In genomic region chr10:25448676-25449075, GRCm38 (mm10) we compare ENCODE assay signal across 15 mouse cellular contexts.
"Had no signal": no experiment of that assay in that cellular context is flagged by ENCODE, and none has a peak within 500 bp of the region (broad histone marks: within the 10 kb centered on the region; RNA-seq: fewer than 3 reads in every experiment).

No protein-coding gene starts in this region.

- H3K27me3 ChIP-seq: limb, embryonic 13.5 days; liver, embryonic 12.5 days; liver, embryonic 15.5 days; lung, embryonic 15.5 days; megakaryocyte, embryonic 14.5 days had no signal

- H3K9ac ChIP-seq: limb, embryonic 13.5 days; liver, embryonic 12.5 days; liver, embryonic 15.5 days; lung, embryonic 15.5 days had no signal

- H3K27ac ChIP-seq: liver, embryonic 12.5 days; liver, embryonic 15.5 days; midbrain, embryonic 10.5 days had no signal

- H3K4me3 ChIP-seq: limb, embryonic 10.5 days; limb, embryonic 13.5 days; liver, embryonic 12.5 days; liver, embryonic 15.5 days; lung, embryonic 15.5 days; midbrain, embryonic 10.5 days had no signal

- H3K36me3 ChIP-seq: liver, embryonic 15.5 days had no signal

- H3K4me2 ChIP-seq: liver, embryonic 12.5 days; liver, embryonic 15.5 days had no signal

- DNase-seq: layer of hippocampus, postnatal 36 days; liver; midbrain, embryonic 14.5 days; right cerebral cortex, adult 18-20 months; right cerebral cortex, postnatal 14 days; right cerebral cortex, postnatal 4 days; thymus, adult 2 months; thymus, postnatal 4 days had no signal

- ATAC-seq: liver, embryonic 12.5 days had no signal

- H3K4me1 ChIP-seq: liver, embryonic 12.5 days; liver, embryonic 15.5 days had no signal

- H3K9me3 ChIP-seq: limb, embryonic 10.5 days; limb, embryonic 13.5 days; liver, embryonic 12.5 days; liver, embryonic 15.5 days; lung, embryonic 15.5 days; megakaryocyte, embryonic 14.5 days; midbrain, embryonic 10.5 days had no signal
